Comparison of ENCODE assay signal across 8 mouse cellular contexts in genomic region chr8:83900266-83900956, GRCm38 (mm10). TPM values are rescaled to one million over a fixed set of nuclear protein-coding genes. Genes with fewer than 3 reads are reported as not detected.
DNase-seq lines count a peak whose midpoint lies in the region; ATAC-seq lines count a peak whose summit lies in the region.

No protein-coding gene starts in this region.

- H3K36me3 ChIP-seq in liver, embryonic 15.5 days (replicated peaks), result no peaks in the 10 kb centered on the region

- peak; percentile 34 for DNase-seq in embryo, embryonic 9.5 days (ENCODE audit: extremely low spot score)
- DNase-seq in embryo, embryonic 10.5 days (ENCODE audit: low spot score), result no peak
- peak; percentile 60 for DNase-seq in right cerebral cortex, postnatal 14 days
- no peak for DNase-seq in right cerebral cortex, postnatal 36 days (ENCODE audit: low spot score in 2 of 2)
- peak; percentile 28 for DNase-seq in heart, postnatal 4 days
- DNase-seq in thymus, postnatal 4 days, result peak; percentile 74
- DNase-seq in spleen, postnatal 14 days (ENCODE audit: low spot score in 2 of 2), result no peak

- H3K4me1 ChIP-seq in liver, embryonic 15.5 days (replicated peaks), result peaks cover 48% of the 10 kb centered on the region

- H3K27ac ChIP-seq in liver, embryonic 15.5 days (replicated peaks), result peak overlapping the region; percentile 38; the same call in 1 of the 2 replicates

- ATAC-seq in liver, embryonic 15.5 days (ENCODE audit: insufficient read depth), result peak; percentile 15; the same call in 1 of the 2 replicates

- H3K27me3 ChIP-seq in liver, embryonic 15.5 days, result peaks cover 78% of the 10 kb centered on the region

- H3K9me3 ChIP-seq in liver, embryonic 15.5 days (replicated peaks), result no peaks in the 10 kb centered on the region

- H3K4me2 ChIP-seq in liver, embryonic 15.5 days, result peak overlapping the region; percentile 89

- WGBS in liver, embryonic 15.5 days (ENCODE audit: insufficient replicate concordance), result under 1% methylated on average over 100 of the region's 100 CpGs

- H3K9ac ChIP-seq in liver, embryonic 15.5 days, result peak overlapping the region; percentile 56

- peak overlapping the region; percentile 65 for H3K4me3 ChIP-seq in liver, embryonic 15.5 days (replicated peaks)

RNA-seq across cellular contexts. Expression of gene Adgrl1, which starts 0.5 kb away (rescaled TPM):
- 10 to 100 TPM; 37.5 to 39.8 TPM for total RNA-seq in heart, postnatal 4 days (2021)
- polyA plus RNA-seq in liver, embryonic 15.5 days (2015; fragmentation: Nextera tagmentation; extraction: Ambion mirVana), result 1.1 and 1.6 TPM in 2 replicates

RNA-seq across cellular contexts. Expression of gene Gm10644, which starts 54.6 kb away (rescaled TPM):
- under 1 TPM; 0.27 to 0.41 TPM for total RNA-seq in heart, postnatal 4 days (2021)
- polyA plus RNA-seq in liver, embryonic 15.5 days (2015; fragmentation: Nextera tagmentation; extraction: Ambion mirVana), result 0.39 and 0.47 TPM in 2 replicates

RNA-seq across cellular contexts. Expression of gene Asf1b, which starts 54.9 kb away (rescaled TPM):
- total RNA-seq in heart, postnatal 4 days (2021), result 10 to 100 TPM; 25.8 to 26.1 TPM
- polyA plus RNA-seq in liver, embryonic 15.5 days (2015; fragmentation: Nextera tagmentation; extraction: Ambion mirVana), result 116 and 118 TPM in 2 replicates

Comparison
In these comparisons a context has a peak if more than half of its experiments do, and no peak if none do; other contexts are left out.
1. DNase-seq: peak in embryo, embryonic 9.5 days (single experiment), right cerebral cortex, postnatal 14 days (single experiment), heart, postnatal 4 days (single experiment) and thymus, postnatal 4 days (single experiment); none in embryo, embryonic 10.5 days (single experiment), right cerebral cortex, postnatal 36 days (0 of 2) and spleen, postnatal 14 days (0 of 2).